18 mouse cellular contexts compared by ENCODE assay signal in genomic region chr10:93620438-93621179, GRCm38 (mm10). TPM values are rescaled to one million over a fixed set of nuclear protein-coding genes. Genes with fewer than 3 reads are reported as not detected.
A peak's percentile ranks its signal among the peaks of the same experiment; 100 is the strongest.
DNase-seq lines count a peak whose midpoint lies in the region; ATAC-seq and TF ChIP-seq lines count a peak whose summit lies in the region.
"Had no signal": no experiment of that assay in that cellular context is flagged by ENCODE, and none has a peak within 500 bp of the region (broad histone marks: within the 10 kb centered on the region; RNA-seq: fewer than 3 reads in every experiment).

No protein-coding gene starts in this region.

- no peak for TF ChIP-seq CTCF in lung, adult 2 months (IDR thresholded peaks at IDR 0.05; ENCODE audit: insufficient read depth, low read length)

- H3K27me3 ChIP-seq in heart, embryonic 12.5 days (replicated peaks) = no peaks in the 10 kb centered on the region
- H3K27me3 ChIP-seq: heart, embryonic 15.5 days; lung, embryonic 15.5 days; midbrain, embryonic 13.5 days had no signal

- peak; percentile 16 to 46 for DNase-seq in heart, adult 18-20 months
- DNase-seq in lung, postnatal 10 days = peak; percentile 55
- DNase-seq in lung, adult 2 months = no peak
- peak; percentile 60 for DNase-seq in ES-CJ7 (ENCODE audit: low read depth, low spot score)
- peak; percentile 62 for DNase-seq in skeletal muscle tissue, adult 2 months (ENCODE audit: low read depth, low spot score)
- no peak for DNase-seq in thymus, postnatal 14 days
- DNase-seq: adrenal gland, postnatal 25 days; cerebellum, postnatal 25 days; kidney, postnatal 10 days; liver; thymus, postnatal 36 days had no signal

- H3K4me2 ChIP-seq in heart, embryonic 12.5 days = no peak overlapping the region
- H3K4me2 ChIP-seq: heart, embryonic 15.5 days; lung, embryonic 15.5 days; midbrain, embryonic 13.5 days had no signal

- H3K4me3 ChIP-seq in heart, embryonic 12.5 days = no peak overlapping the region
- no peak overlapping the region for H3K4me3 ChIP-seq in lung, adult 2 months (replicated peaks; ENCODE audit: extremely low read depth, low read depth, low read length)
- H3K4me3 ChIP-seq: embryonic facial prominence, embryonic 10.5 days; forebrain, embryonic 10.5 days; heart, embryonic 15.5 days; lung, embryonic 15.5 days; midbrain, embryonic 13.5 days had no signal

- no peaks in the 10 kb centered on the region; the same call in 1 of the 2 replicates for H3K9me3 ChIP-seq in heart, embryonic 12.5 days (replicated peaks)
- H3K9me3 ChIP-seq: embryonic facial prominence, embryonic 10.5 days; forebrain, embryonic 10.5 days; heart, embryonic 15.5 days; lung, embryonic 15.5 days; midbrain, embryonic 13.5 days had no signal

- H3K36me3 ChIP-seq in heart, embryonic 12.5 days = no peaks in the 10 kb centered on the region
- H3K36me3 ChIP-seq: embryonic facial prominence, embryonic 10.5 days; forebrain, embryonic 10.5 days; heart, embryonic 15.5 days; lung, embryonic 15.5 days; midbrain, embryonic 13.5 days had no signal

- WGBS in heart, embryonic 12.5 days = 62% methylated on average over 7 of the region's 7 CpGs
- WGBS in lung, adult 2 months = 57% methylated on average over 7 of the region's 7 CpGs

- no peak for ATAC-seq in heart, embryonic 12.5 days (ENCODE audit: insufficient number of reproducible peaks, low FRiP score)
- ATAC-seq: CD4-positive, CD25-positive, alpha-beta regulatory T cell, adult 4 months; midbrain, embryonic 13.5 days had no signal

- H3K4me1 ChIP-seq in heart, embryonic 12.5 days (replicated peaks) = no peaks in the 10 kb centered on the region
- H3K4me1 ChIP-seq in lung, adult 2 months (ENCODE audit: control insufficient read depth, insufficient read depth, low read length) = peaks cover 4% of the 10 kb centered on the region; the same call in 1 of the 2 replicates
- H3K4me1 ChIP-seq: embryonic facial prominence, embryonic 10.5 days; forebrain, embryonic 10.5 days; heart, embryonic 15.5 days; midbrain, embryonic 13.5 days had no signal

- no peak for TF ChIP-seq POLR2A in lung, adult 2 months (IDR thresholded peaks at IDR 0.05; ENCODE audit: borderline replicate concordance, extremely low read depth, low read depth, low read length)

- no peak overlapping the region for H3K9ac ChIP-seq in heart, embryonic 12.5 days
- H3K9ac ChIP-seq: heart, embryonic 15.5 days; lung, embryonic 15.5 days; midbrain, embryonic 13.5 days had no signal

- H3K27ac ChIP-seq in heart, embryonic 12.5 days (ENCODE audit: poor library complexity, severe bottlenecking) = no peak overlapping the region
- H3K27ac ChIP-seq: embryonic facial prominence, embryonic 10.5 days; forebrain, embryonic 10.5 days; heart, embryonic 15.5 days; lung, embryonic 15.5 days; midbrain, embryonic 13.5 days had no signal

RNA-seq across cellular contexts. Expression of gene Ntn4, which starts 19.9 kb away (rescaled TPM):
- total RNA-seq in heart, adult 18-20 months (2021) = 10 to 100 TPM; 12.7 to 18.0 TPM
- 0.48 and 1.3 TPM in 2 replicates for polyA plus RNA-seq in heart, embryonic 12.5 days (2016; fragmentation: Nextera tagmentation; extraction: Ambion mirVana)
- polyA plus RNA-seq in lung, adult 2 months (2012; rRNA removed) = 46.6 and 54.4 TPM in 2 replicates

RNA-seq across cellular contexts. Expression of gene Snrpf, which starts 31.1 kb away (rescaled TPM):
- total RNA-seq in heart, adult 18-20 months (2021) = 10 to 100 TPM in 1 of 2 experiments, 1 to 10 TPM in 1; 9.3 to 10.8 TPM
- polyA plus RNA-seq in heart, embryonic 12.5 days (2016; fragmentation: Nextera tagmentation; extraction: Ambion mirVana) = 84.8 and 85.4 TPM in 2 replicates
- 26.2 and 43.0 TPM in 2 replicates for polyA plus RNA-seq in lung, adult 2 months (2012; rRNA removed)

Comparison
In these comparisons a context has a peak if more than half of its experiments do, and no peak if none do; other contexts are left out.
1. DNase-seq: peak in heart, adult 18-20 months (2 of 2), lung, postnatal 10 days (single experiment), ES-CJ7 (single experiment) and skeletal muscle tissue, adult 2 months (single experiment); none in lung, adult 2 months (single experiment) and thymus, postnatal 14 days (single experiment).
2. RNA of gene Ntn4, which starts 19.9 kb away (polyA plus RNA-seq): 46.6 to 54.4 TPM in lung, adult 2 months; 0.48 to 1.3 TPM in heart, embryonic 12.5 days; every median in the first group is over 10 times any median in the second.